Mouse (Mus musculus) E14TG2a.4 (cell line): ENCODE data around the gene Sptbn4.

Source experiments
- CTCF ChIP-seq: conservative IDR thresholded peaks from 2 replicates; pipeline ENCODE4 v1.5.1; 2014; ENCODE audit warnings: low read length
- NANOG ChIP-seq: IDR thresholded peaks from 2 replicates; pipeline ENCODE4 v1.6.1; 2014; ENCODE audit warnings: borderline replicate concordance, low read length, mixed read lengths

DNA sequence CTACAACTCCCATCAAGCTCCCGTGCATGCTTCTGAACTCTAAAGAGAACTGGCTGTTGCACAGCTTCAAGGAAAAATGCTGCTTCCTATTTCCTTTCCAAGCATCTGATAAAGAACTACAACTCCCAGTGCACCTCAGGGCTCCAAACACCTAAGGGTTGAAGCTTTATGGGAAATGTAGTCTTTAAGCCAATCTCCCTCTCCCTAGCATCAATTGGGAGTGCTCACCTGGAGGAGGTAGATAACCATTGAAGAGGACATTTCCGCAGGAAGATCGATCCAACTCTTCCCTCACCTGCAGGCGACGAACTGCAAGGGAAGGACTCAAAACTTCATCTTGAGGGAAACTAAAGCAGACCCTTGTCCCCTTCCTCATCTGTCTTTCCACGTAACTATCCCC lies 93.3 kb downstream of the Sptbn4 start:
- TF ChIP-seq CTCF: no peak
- no peak for TF ChIP-seq NANOG
